ENCODE assay signal across 29 mouse cellular contexts in the genomic region with DNA sequence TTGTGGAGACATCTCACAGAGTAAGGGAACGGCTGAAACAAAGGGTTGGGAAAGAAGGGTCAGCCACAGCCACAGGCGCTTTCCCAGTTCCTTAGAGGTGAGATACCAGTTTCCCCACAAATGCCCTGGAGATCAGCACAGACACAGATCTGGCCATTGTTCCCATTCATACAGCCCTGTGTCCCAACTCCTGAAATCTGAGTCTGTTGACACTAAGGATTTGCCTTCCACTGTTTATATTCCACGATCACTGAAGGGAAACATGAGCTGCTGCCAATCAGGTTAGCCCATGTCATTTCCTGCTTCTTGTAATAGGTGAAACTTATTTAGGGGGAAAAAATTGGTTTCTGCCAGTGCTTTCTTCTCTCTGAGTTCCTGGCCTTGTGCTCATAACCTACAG.
A peak's percentile ranks its signal among the peaks of the same experiment; 100 is the strongest.
DNase-seq lines count a peak whose midpoint lies in the region; ATAC-seq lines count a peak whose summit lies in the region.
"Had no signal": no experiment of that assay in that cellular context is flagged by ENCODE, and none has a peak within 500 bp of the region (broad histone marks: within the 10 kb centered on the region; RNA-seq: fewer than 3 reads in every experiment).

No protein-coding gene starts in this region.

- no peak overlapping the region for H3K9ac ChIP-seq in midbrain, embryonic 16.5 days (ENCODE audit: low read depth, low read length)
- H3K9ac ChIP-seq: embryonic facial prominence, embryonic 13.5 days; forebrain, embryonic 13.5 days; heart, embryonic 12.5 days; hindbrain, embryonic 15.5 days; liver, embryonic 13.5 days; midbrain, embryonic 13.5 days; neural tube, embryonic 15.5 days had no signal

- H3K27ac ChIP-seq in midbrain, embryonic 10.5 days (replicated peaks), result 0 out of 2 replicates have a peak overlapping the region, but pooled peaks have one; percentile 42
- no peak overlapping the region for H3K27ac ChIP-seq in midbrain, embryonic 16.5 days (ENCODE audit: low read length)
- H3K27ac ChIP-seq in embryonic facial prominence, embryonic 10.5 days (replicated peaks), result no peak overlapping the region; the same call in 1 of the 2 replicates
- H3K27ac ChIP-seq: embryonic facial prominence, embryonic 13.5 days; forebrain, embryonic 13.5 days; hindbrain, embryonic 15.5 days; liver, embryonic 13.5 days; midbrain, embryonic 13.5 days; neural tube, embryonic 15.5 days had no signal

- H3K27me3 ChIP-seq in midbrain, embryonic 10.5 days (ENCODE audit: low read depth, poor library complexity, severe bottlenecking), result no peaks in the 10 kb centered on the region
- no peaks in the 10 kb centered on the region for H3K27me3 ChIP-seq in midbrain, embryonic 16.5 days (ENCODE audit: control insufficient read depth, insufficient read depth, low read depth, low read length)
- H3K27me3 ChIP-seq in embryonic facial prominence, embryonic 10.5 days (replicated peaks; ENCODE audit: low read depth, poor library complexity, severe bottlenecking), result no peaks in the 10 kb centered on the region
- H3K27me3 ChIP-seq: embryonic facial prominence, embryonic 13.5 days; forebrain, embryonic 13.5 days; heart, embryonic 12.5 days; hindbrain, embryonic 15.5 days; liver, embryonic 13.5 days; midbrain, embryonic 13.5 days; neural tube, embryonic 15.5 days had no signal

- no peak overlapping the region for H3K4me2 ChIP-seq in midbrain, embryonic 16.5 days (ENCODE audit: low read length)
- H3K4me2 ChIP-seq: embryonic facial prominence, embryonic 13.5 days; forebrain, embryonic 13.5 days; heart, embryonic 12.5 days; hindbrain, embryonic 15.5 days; liver, embryonic 13.5 days; midbrain, embryonic 13.5 days; neural tube, embryonic 15.5 days had no signal

- H3K4me1 ChIP-seq in midbrain, embryonic 10.5 days, result peaks cover 17% of the 10 kb centered on the region
- no peaks in the 10 kb centered on the region; the same call in 1 of the 2 replicates for H3K4me1 ChIP-seq in midbrain, embryonic 16.5 days (ENCODE audit: control insufficient read depth, insufficient read depth, low read length)
- peaks cover 14% of the 10 kb centered on the region for H3K4me1 ChIP-seq in embryonic facial prominence, embryonic 10.5 days

- no peaks in the 10 kb centered on the region for H3K36me3 ChIP-seq in midbrain, embryonic 10.5 days
- H3K36me3 ChIP-seq in midbrain, embryonic 16.5 days (ENCODE audit: control insufficient read depth, insufficient read depth, low read length), result no peaks in the 10 kb centered on the region
- no peaks in the 10 kb centered on the region for H3K36me3 ChIP-seq in embryonic facial prominence, embryonic 10.5 days (replicated peaks)
- H3K36me3 ChIP-seq: embryonic facial prominence, embryonic 13.5 days; heart, embryonic 12.5 days; hindbrain, embryonic 15.5 days; liver, embryonic 13.5 days; midbrain, embryonic 13.5 days; neural tube, embryonic 15.5 days had no signal

- 30% methylated on average over 3 of the region's 3 CpGs for WGBS in midbrain, embryonic 10.5 days
- WGBS in midbrain, embryonic 16.5 days, result 17% methylated on average over 3 of the region's 3 CpGs
- 23% methylated on average over 3 of the region's 3 CpGs for WGBS in embryonic facial prominence, embryonic 10.5 days

- peak; percentile 18 for DNase-seq in heart, adult 11 months
- DNase-seq in heart, adult 9 months (ENCODE audit: low spot score in 2 of 2), result no peak
- DNase-seq in midbrain, embryonic 10.5 days (ENCODE audit: low spot score), result no peak
- DNase-seq in embryonic facial prominence, embryonic 10.5 days (ENCODE audit: low spot score), result peak; percentile 15
- peak; percentile 10 for DNase-seq in mesoderm, embryonic 11.5 days (ENCODE audit: low read depth, low spot score)
- DNase-seq in layer of hippocampus, adult 18-20 months (ENCODE audit: low spot score in 2 of 2), result no peak
- DNase-seq in layer of hippocampus, adult 11-12 months (ENCODE audit: low spot score), result no peak
- DNase-seq: adrenal gland, postnatal 25 days; cerebellum, adult 11-12 months; cerebellum, adult 9-11 months; gastrocnemius, postnatal 14 days; heart, adult 18-20 months; heart, postnatal 4 days; kidney, adult 11 months; left cerebral cortex, postnatal 4 days; liver, embryonic 13.5 days; lung, adult 2 months; lung, postnatal 14 days; spleen, adult 18-20 months; thymus, postnatal 25 days had no signal

- H3K9me3 ChIP-seq in midbrain, embryonic 10.5 days (replicated peaks), result no peaks in the 10 kb centered on the region
- no peaks in the 10 kb centered on the region for H3K9me3 ChIP-seq in midbrain, embryonic 16.5 days (replicated peaks; ENCODE audit: control insufficient read depth, low read length, poor library complexity, severe bottlenecking)
- no peaks in the 10 kb centered on the region for H3K9me3 ChIP-seq in embryonic facial prominence, embryonic 10.5 days
- H3K9me3 ChIP-seq: embryonic facial prominence, embryonic 13.5 days; forebrain, embryonic 13.5 days; heart, embryonic 12.5 days; hindbrain, embryonic 15.5 days; liver, embryonic 13.5 days; midbrain, embryonic 13.5 days; neural tube, embryonic 15.5 days had no signal

- no peak overlapping the region for H3K4me3 ChIP-seq in midbrain, embryonic 10.5 days
- H3K4me3 ChIP-seq in midbrain, embryonic 16.5 days (ENCODE audit: low read depth, low read length), result no peak overlapping the region
- no peak overlapping the region for H3K4me3 ChIP-seq in embryonic facial prominence, embryonic 10.5 days
- H3K4me3 ChIP-seq: embryonic facial prominence, embryonic 13.5 days; erythroblast, embryonic 14.5 days; forebrain, embryonic 13.5 days; heart, embryonic 12.5 days; hindbrain, embryonic 15.5 days; liver, embryonic 13.5 days; midbrain, embryonic 13.5 days; neural tube, embryonic 15.5 days had no signal

- no peak for ATAC-seq in midbrain, embryonic 16.5 days
- ATAC-seq: forebrain, embryonic 13.5 days; inflammation-experienced regulatory T-cells, adult 6 months; midbrain, embryonic 13.5 days had no signal

Comparison
In these comparisons a context has a peak if more than half of its experiments do, and no peak if none do; other contexts are left out.
1. DNase-seq: peak in heart, adult 11 months (single experiment), embryonic facial prominence, embryonic 10.5 days (single experiment) and mesoderm, embryonic 11.5 days (single experiment); none in heart, adult 9 months (0 of 2), midbrain, embryonic 10.5 days (single experiment), layer of hippocampus, adult 18-20 months (0 of 2) and layer of hippocampus, adult 11-12 months (single experiment).